Mouse (Mus musculus): Measurements from ENCODE around the gene Gm12248.
"Not testable (repeated sequence)": the region's sequence is repeated elsewhere in the genome, so short reads cannot be mapped to it uniquely, and the experiment has no call there.

Gene Gm12248

DNA sequence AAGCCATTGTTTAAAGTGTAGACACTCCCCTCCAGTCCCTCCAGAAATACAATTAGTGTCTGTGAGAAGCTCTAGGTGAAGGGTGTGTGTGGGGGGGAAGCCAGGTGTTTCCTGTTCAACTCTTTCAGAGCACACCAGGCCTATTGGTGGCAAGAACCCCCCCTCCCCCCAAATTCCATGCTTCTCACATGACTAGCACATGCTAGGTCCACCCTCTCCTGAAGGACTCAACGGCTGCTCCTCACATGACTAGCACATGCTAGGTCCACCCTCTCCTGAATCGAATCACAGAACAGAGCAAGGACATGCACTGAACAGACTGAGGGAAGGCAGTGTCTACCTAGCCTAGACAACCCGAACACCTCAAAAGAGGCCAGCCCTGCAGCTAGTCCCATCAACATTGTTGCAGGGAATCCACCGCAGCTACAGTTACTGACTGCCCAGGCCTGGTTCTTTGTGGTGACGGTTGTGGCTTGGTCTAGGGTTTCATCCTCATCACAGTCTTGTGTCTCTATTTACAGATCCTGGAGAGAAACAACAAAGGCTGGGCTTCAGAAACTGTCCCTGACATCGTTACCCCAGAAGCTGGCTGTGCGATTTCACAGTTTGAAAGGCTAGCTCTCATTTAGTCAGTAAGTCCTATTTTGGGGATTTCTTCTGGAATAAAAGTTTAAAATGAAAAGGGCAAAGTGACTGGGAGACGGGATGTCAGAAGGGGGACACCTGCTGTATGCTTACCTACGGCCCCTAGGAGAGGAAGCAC is 9.8 kb upstream of the Gm12248 start:
- DNase-seq (ENCODE audit: low read depth, low spot score), result no peak

DNA sequence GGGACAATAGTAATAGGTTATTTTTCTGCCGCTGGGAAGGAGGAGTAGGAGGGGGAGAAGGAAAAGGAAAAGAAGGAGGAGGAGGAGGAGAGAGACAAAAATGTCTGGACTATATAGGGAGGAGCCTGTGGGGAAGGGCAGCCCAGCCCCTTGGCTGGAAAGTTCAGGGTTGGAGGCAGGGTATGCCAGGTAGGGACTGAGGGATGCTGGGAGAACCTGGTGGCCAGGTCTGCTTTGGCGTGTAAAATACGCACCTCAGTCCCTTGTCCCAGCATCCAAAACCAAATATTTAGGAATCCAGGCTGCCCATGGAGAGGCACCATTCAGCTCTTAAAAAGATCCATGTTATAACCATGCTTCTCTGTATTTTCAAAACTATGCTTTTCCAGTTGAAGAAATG is 9.2 kb upstream of the Gm12248 start:
- no peak for DNase-seq (ENCODE audit: low read depth, low spot score)

- DNase-seq (ENCODE audit: low read depth, low spot score), result no peak
These were observed 8.3 kb upstream of the Gm12248 start for GRCm38 (mm10) chr11:58101194-58101720.

DNA sequence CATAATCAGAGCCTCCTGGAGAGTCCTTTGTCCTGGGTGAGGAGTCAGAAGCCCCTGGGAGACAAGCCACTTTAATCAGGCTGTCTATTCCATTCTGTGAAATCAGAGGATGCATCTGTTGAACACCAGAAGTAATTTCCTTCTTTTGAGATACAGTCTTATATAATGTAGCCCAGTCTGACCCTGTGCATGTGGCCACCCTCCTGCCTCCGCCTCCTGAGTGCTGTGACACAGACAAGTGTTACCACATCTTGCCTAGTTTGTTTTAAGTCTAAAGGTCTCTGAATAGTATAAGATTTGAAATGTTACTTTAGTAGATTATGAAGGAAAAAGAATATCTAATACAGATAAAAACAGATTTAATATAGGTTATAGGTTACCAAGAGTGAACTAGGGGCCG is 7.1 kb upstream of the Gm12248 start:
- DNase-seq (ENCODE audit: low read depth, low spot score), result no peak

DNA sequence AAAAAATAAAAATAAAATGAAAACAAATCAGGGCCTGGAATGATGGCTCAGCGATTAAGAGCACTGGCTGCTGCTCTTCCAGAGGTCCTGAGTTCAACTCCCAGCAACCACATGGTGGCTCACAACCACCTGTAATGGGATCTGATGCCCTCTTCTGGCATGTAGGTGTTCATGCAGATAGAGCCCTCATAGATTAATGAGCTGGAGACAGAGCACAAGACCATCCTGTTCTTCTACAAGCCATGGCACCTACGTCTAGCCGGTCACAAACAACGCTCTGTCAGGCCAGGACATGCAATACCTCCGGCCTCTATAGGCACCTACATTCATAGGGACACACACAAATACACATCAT is 5.4 kb upstream of the Gm12248 start:
- DNase-seq (ENCODE audit: low read depth, low spot score), result not testable (repeated sequence)

DNA sequence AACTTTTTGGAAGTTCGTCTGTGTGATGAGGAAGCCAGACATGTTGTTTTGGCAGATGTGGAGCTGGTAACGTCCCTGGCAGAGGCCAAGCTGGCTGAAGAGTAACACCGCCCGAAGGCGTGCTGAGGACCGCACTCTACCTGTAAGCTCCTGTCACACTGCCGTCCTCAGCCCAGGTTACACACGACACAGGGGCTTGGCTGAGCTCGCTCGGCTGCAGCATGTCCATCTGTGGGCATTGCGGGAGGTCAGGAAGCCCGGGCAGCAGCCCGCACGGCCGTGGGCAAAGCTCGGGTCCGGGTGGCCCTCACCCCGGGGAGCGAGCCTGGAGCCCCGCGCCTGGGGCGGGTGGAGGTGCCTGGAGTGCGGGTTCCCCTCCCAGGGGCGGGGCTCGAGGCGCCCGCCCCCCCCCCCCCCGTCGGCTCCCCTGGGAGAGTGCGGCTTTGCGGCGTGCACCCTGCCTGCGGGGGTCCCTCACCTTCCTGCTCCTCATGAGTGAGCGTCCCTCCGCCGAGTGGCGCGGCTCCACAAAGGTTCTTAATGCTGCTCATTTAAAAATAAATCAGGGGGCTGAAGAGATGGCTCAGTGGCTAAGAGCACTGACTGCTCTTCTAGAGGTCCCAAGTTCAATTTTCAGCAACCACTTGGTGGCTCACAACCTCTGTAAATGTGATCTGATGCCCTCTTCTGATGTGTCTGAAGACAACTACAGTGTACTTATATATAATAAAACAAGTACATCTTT is 4.9 kb upstream of the Gm12248 start:
- DNase-seq (ENCODE audit: low read depth, low spot score), result no peak

DNA sequence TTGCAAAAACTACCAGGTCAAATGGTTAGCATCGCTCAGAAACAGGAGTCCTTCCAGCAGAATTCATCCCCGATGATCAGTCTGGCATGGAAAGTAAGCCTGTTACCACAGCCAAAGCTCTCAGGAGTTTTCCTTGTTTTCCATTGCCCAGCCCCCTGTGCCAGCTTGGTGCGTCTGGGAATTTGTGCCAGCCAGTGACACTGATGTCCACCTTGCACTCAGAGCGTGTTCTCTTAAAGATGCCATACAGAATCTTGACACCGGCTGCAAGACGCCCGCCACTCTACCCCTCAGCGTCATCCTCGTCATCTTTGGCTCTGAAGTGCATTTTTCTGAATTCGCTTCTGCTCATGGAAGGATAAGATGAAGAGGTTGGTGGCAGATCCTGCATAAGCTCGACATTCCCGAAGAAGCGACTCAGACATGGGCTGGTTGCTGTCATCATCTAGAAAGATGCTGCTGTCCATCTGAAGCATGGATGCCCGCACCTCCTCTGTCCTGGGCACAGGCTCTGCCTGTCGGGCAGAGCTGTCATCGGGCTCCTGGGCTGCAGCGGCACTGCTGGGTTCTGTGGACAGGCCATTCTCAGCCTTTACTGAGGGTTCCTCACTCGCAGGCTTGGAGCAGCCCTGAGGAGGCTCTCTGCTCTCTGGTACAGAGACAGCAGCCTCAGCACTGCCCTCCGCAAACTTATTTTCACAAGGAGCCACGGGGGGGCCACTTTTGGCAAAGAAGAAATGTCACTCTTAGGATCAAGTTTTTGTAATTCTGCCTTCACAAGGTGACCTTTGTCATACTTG is 4.1 kb upstream of the Gm12248 start:
- no peak for DNase-seq (ENCODE audit: low read depth, low spot score)

GRCm38 (mm10) chr11:58096160-58096559 is 3.2 kb upstream of the Gm12248 start:
- no peak for DNase-seq (ENCODE audit: low read depth, low spot score)

DNA sequence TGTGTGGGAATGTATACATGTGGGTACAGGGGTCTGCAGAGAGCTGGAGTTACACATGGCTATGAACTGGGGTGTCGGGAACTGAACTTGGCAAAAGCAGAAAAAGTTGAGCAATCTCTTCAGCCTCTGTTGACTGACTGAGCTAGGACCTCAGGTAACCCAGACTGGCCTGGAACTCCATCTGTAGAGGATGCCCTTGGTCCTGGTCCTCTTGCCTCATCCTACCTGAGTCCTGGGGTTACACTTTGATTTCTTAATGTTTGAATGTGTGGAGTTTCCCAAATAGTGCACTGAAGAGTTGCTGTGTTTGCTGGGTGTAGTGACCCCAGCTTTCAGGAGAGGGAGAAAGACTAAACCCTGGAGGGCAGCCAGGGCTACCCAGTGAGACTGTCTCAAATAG is 2.6 kb upstream of the Gm12248 start:
- no peak for DNase-seq (ENCODE audit: low read depth, low spot score)

- DNase-seq (ENCODE audit: low read depth, low spot score), result no peak
These were observed 1.8 kb upstream of the Gm12248 start for GRCm38 (mm10) chr11:58094766-58095165.

DNA sequence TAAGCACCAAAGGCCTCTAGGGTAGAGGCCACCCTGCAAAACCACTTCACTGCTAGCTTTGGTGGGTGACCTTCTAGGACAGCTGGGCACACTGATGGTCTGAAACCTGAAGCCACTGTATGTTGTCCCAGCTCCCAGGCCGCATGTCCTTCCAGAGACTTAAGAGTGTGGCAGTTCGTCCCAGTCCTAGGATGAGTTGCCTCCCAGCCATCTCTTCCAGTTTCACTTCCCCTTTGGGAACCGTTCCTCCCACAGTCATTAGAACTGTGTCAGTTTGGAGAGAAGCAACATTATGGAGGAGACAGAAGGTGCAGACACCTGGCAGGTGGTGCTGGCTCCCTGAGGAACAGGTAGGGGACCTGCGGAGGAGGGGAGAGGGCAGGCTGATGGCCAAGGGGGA is 393 bp downstream of the Gm12248 start:
- DNase-seq (ENCODE audit: low read depth, low spot score), result no peak

- no peak for DNase-seq (ENCODE audit: low read depth, low spot score)
These were observed 11.2 kb downstream of the Gm12248 start for GRCm38 (mm10) chr11:58081716-58082115.

- DNase-seq (ENCODE audit: low read depth, low spot score), result no peak
These were observed 15.7 kb downstream of the Gm12248 start for GRCm38 (mm10) chr11:58077270-58077669.

GRCm38 (mm10) chr11:58072978-58073377 is 20.0 kb downstream of the Gm12248 start:
- no peak for DNase-seq (ENCODE audit: low read depth, low spot score)

DNA sequence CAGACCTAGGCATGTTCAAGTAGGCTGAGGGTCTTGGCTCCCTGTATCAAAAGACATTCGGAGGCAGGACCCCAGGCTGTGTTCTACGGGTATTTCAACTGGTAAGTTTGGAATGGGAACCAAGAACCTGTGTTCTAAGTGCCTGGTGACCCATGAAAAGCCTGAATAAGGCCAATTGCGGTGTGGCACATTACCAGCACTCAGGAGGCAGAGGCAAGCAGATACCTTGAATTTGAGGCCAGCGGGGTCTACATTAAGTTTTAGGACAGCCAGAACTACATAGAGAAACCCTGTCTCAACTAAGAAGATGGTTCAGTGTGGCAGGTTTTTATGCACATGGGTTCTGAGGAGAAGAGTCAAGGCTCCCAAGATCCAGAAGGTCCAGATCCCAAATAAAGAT is 27.9 kb downstream of the Gm12248 start:
- DNase-seq (ENCODE audit: low read depth, low spot score), result no peak

- DNase-seq (ENCODE audit: low read depth, low spot score), result no peak
These were observed 30.3 kb downstream of the Gm12248 start for GRCm38 (mm10) chr11:58062586-58062985.

DNA sequence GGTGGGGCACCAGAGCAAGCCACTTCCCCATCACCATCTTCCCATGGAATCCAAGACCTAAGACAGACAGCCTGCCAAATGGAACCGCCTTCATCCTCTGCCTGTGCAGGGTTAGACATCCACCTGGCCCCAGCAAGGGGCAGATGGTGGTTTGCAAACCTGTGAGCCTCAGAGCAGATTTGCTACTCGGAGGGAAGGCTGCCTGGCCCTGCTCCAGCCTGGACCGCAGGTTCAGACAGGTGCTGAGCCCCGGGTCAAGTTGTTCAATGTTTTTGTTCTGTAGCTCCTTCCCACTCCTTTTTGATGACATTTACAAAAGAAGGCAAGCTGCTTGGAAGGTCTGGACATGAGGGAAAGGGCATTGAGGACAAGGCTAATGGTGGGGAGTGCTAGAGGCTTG is 31.7 kb downstream of the Gm12248 start:
- DNase-seq (ENCODE audit: low read depth, low spot score), result not testable (repeated sequence)

DNA sequence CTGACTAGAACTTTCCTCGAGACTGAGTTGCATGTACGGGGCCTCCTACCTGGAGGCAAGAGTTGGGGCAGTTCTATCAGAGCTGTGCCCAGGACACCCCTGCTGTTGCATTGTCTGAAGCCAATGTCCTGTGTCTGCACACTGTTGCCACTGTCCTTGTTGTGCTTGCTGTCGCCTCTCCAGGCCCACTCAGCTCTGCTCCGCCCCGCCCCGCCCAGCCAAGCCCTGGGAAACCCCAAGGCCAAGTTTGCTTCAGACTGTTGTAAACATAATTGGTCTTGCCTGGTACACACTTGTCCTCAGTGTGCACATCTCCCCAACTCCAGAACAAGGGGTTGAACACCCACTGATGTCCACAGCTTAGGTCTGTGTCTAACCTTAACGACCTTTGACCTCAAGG is 33.2 kb downstream of the Gm12248 start:
- not testable (repeated sequence) for DNase-seq (ENCODE audit: low read depth, low spot score)

GRCm38 (mm10) chr11:58057455-58057854 is 35.5 kb downstream of the Gm12248 start:
- DNase-seq (ENCODE audit: low read depth, low spot score), result peak; percentile 21

DNA sequence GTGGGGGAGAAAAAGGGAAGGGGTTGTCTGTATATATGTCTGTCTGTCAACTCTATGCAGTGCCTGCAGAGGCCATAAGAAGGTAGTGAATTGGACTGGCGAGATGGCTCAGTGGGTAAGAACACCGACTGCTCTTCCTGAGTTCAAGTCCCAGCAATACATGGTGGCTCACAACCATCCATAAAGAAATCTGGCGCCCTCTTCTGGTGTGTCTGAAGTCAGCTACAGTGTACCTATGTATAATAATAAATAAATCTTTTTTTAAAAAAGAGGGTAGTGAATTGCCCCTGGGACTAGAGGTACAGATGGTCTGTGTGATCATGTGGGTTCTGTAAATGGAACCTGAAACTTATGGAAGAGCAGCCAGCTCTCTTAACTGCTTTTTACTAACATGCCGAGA is 46.5 kb downstream of the Gm12248 start:
- peak; percentile 22 for DNase-seq (ENCODE audit: low read depth, low spot score)

DNA sequence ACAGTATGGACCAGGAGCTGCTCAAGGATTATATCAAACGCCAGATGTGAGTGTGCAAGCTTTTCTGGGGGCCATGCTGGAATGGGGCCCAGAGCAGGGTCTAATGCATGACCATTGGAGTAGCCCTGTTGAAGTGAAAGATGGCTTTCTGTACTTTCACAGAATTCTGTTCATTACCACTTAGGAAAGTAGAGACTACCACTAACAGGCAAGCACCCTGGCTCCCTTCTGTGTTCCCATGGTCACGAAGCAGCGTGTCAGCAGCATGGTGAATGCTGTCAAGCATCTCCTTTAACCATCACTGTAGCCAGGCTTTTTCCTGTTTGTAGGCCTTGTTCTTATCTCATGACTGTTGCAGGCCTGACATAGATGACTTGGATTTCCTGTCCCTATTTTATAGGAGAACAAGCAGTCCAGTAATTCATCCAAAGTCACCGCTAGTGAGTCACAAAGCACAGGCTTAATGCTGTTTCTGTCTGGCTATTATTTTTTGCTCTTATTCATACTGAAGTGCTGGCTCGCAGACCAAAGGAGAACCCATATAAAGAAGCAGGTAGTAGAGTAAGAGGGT is 50.0 kb downstream of the Gm12248 start:
- no peak for DNase-seq (ENCODE audit: low read depth, low spot score)

DNA sequence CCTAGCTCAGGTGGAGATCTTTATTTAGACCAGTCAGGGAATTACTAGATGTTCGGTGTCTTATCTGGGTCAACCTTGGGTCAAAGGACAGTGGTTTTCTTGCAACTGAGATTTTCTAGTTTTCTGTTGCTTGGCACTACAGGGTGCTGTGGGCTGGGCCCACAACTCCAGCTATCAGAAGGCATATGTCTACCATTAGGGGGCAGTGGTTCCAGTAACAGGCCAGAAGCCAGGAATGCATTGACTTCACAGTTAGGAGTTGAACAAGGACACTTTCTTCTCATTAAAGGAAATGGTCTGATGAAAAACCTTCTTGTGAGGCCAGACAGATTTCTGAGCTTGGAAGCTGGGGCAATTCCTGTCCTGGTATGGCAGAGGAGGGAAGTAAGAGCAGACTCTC is 53.9 kb downstream of the Gm12248 start:
- DNase-seq (ENCODE audit: low read depth, low spot score), result no peak
